Mouse (Mus musculus): ENCODE results near the gene Zmynd8.

Zmynd8 gene

GRCm38 (mm10) chr2:165898202-165899194, at the start of gene Zmynd8:
Gene Zmynd8, minus strand, starts transcription at chr2:165899016.
- no peak for DNase-seq (ENCODE audit: low spot score)

DNA sequence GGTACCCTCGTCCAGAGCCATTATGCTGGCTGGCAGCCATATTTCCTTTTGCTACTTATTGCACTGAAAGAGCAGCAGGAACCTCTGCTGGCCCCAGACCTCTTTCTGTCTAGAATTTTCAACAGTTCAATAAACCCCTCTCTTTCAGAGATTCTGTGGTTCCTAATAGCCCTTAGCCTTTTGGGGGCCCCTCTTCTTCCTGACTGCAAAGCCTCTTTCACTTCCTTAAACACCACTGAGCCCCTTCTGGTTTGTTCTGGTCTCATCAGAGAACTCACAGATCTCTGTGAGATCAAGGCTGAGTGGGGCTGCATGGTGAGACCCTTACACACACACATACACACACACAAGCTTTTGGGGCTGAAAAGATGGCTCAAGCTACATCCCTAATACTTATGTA, 49.2 kb upstream of the Zmynd8 start:
- DNase-seq (ENCODE audit: low spot score): no peak

GRCm38 (mm10) chr2:165946046-165946564, 47.3 kb upstream of the Zmynd8 start:
- no peak for DNase-seq (ENCODE audit: low spot score)

DNA sequence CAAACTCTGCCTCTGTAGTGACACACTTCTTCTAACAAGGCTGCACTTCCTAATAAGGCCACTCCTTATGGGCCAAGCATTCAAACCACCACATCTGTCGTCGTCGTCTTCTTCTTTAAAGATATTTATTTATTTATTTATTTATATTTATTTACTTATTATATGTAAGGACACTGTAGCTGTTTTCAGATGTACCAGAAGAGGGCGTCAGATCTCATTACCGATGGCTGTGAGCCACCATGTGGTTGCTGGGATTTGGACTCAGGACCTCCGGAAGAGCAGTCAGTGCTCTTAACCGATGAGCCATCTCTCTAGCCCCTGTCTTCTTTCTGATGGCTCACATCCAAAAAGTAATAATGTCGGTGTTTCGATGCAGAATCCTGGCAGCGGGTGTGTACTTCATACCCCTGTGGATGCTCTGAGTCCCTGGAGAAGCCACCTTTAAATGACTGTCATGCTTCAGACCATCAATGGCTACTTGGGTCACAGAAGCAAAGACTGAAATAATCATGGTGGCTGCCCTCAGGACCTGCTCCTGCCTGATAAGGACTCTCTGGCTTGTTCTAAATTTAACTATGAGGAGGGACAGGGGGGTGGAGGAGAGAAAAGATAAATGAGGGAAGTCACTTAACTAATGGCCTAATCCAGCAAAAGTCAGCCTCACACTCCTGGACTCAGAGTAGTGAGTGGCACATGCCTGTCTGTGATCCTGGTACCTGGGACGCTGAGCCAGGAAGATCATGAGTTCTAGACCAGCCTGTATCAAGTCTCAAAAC, 45.9 kb upstream of the Zmynd8 start:
- DNase-seq (ENCODE audit: low spot score): no peak

- DNase-seq (ENCODE audit: low spot score): no peak
These were observed 44.3 kb upstream of the Zmynd8 start for GRCm38 (mm10) chr2:165943113-165943512.

- no peak for DNase-seq (ENCODE audit: low spot score)
These were observed 37.3 kb upstream of the Zmynd8 start for GRCm38 (mm10) chr2:165936106-165936505.

DNA sequence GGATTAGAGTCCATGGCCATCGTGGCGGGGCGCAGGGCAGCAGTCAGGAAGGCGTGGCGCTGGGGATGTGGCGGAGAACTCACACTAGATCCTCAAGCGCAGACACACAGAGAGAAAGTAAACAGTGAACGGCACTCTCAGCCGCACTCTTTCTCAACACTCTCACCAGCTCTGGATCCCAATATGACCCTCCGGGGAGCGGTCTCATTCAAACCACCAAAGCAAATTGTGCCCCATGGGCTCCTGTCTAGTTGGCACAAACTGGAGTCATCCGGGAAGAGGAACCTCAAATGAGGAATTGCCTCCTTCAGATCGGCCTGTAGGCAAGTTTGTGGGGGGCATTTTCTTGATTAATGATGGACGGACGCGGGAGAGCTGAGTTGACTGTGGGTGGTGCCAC, 28.9 kb upstream of the Zmynd8 start:
- DNase-seq (ENCODE audit: low spot score): no peak

GRCm38 (mm10) chr2:165926191-165926590, 27.4 kb upstream of the Zmynd8 start:
- DNase-seq (ENCODE audit: low spot score): no peak

DNA sequence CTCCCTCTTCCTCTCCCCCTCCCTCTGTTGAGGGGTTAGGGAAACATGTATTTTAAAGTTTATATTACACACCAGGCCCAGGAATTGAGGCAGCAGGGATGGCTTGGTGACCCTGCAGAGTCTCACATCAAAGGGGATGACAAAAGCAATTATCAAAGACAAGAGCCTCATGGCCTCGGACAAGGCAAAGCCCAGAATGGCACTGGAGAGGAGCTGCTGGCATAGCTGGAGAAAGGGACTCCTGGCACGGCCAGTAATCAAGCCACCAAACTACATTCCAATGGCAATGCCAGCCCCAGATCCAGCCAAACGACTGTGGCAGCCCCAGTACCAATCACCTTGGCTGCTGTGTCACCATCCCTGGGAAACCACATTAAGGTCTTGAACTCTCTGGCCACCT, 26.3 kb upstream of the Zmynd8 start:
- no peak for DNase-seq (ENCODE audit: low spot score)

DNA sequence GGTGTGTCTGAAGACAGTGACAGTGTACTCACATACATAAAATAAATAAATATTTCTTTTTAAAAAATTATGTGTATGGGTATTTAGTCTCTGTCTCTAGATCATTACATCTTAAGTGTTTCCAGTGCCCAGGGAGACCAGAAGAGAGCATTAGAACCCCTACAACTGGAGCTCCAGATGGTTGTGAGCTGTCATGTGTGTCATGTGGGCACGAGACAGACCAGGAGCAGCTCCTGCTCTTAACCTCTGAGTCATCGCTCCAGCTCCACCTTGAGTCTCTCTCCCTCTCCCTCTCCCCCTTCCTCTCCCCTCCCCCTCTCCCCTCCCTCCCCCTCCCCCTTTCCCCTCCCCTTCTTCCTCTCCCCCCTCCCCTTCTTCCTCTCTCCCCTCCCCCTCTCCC, 25.9 kb upstream of the Zmynd8 start:
- DNase-seq (ENCODE audit: low spot score): no peak

DNA sequence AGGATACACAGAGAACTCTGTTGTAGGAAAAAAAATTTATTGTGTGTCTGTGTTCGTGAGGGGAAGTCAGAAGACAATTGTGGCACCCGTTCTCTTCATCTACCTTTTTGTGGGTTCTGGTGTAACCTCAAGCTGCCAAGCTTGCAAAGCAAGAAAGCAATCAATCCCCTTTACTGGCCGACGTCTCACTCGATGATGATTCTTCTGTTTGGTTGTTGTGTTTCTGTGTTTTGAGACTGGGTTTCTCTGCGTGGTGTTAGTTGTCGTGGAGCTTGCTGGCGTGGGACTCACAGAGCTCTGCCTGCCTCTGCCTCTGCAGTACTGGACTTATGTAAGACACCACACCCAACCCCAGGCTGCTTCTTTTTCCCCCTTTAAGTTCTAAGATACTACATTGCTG, 24.9 kb upstream of the Zmynd8 start:
- DNase-seq (ENCODE audit: low spot score): no peak

GRCm38 (mm10) chr2:165922994-165923393, 24.2 kb upstream of the Zmynd8 start:
- no peak for DNase-seq (ENCODE audit: low spot score)

DNA sequence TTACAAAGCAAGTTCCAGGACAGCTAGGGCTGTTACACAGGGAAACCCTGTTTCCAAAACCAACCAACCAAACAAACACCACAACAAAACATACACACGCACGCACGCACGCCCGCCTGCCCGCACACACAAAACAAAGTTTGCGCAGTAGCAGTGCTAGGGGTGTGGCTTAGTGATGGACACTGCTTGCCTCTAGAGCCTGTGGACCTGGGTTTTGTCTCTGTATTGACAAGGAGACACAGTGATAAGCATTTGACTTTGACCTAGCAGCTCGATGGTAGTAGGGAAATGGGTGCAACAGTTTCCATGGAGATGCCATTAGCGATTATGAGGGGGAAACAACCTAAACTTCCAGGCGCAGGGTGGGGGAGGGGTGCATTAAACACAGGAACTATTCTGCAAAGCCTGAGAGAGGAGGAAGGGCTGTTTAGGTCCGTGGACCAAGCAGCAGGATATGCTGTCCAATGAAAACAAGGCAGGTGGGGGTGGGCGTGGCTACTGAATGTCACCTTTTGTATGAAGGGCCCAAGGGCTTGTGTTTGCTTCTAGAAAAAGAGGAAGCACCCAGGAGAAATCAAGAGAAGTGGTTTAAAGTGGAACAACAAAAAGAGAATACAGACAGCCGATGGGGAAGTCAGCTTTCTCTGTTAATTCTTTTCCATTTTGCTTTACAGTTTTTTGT, 23.4 kb upstream of the Zmynd8 start:
- no peak for DNase-seq (ENCODE audit: low spot score)

- peak; percentile 94 for DNase-seq (ENCODE audit: low spot score)
These were observed 15.5 kb upstream of the Zmynd8 start for GRCm38 (mm10) chr2:165914298-165914697.

DNA sequence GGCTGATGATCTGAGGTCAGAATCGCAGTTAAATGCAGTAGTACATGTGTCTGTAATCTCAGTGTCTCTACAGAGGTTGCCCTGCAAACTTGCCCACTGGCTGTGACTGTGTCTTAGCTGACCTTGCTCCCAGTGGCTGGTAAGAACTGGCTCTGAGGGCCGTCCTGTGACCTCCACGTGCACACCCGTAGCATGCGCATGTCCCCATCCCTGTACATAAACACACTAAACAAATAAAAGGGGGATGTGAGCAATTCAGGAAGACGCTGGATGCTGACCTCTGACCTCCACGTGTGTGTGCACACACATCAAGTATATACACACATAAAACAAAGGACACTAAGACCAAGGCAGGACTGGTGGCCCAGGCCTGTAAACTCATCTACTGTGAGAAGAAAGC, 14.3 kb upstream of the Zmynd8 start:
- no peak for DNase-seq (ENCODE audit: low spot score)

DNA sequence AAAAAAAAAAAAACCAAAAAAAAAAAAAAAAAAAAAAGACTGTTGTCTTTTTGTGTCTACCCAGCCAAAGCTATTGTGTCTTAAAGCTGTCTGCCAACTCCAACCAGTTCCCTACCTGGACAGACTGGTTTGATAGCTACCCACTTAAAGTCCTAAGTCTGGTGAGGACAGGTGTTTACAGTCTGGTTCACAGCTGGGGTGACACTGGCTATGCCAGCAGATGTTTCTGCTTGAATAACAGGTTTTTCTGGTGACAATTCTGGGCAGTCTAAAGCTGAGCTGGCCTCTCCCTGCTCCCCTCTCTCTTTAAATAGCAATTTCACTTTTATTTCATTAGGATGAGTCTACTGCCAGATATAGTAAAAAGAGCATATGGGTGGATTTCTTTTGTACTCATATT, 10.9 kb upstream of the Zmynd8 start:
- no peak for DNase-seq (ENCODE audit: low spot score)

- no peak for DNase-seq (ENCODE audit: low spot score)
These were observed 8.4 kb upstream of the Zmynd8 start for GRCm38 (mm10) chr2:165907199-165907598.

- no peak for DNase-seq (ENCODE audit: low spot score)
These were observed 7.6 kb upstream of the Zmynd8 start for GRCm38 (mm10) chr2:165906332-165906945.

DNA sequence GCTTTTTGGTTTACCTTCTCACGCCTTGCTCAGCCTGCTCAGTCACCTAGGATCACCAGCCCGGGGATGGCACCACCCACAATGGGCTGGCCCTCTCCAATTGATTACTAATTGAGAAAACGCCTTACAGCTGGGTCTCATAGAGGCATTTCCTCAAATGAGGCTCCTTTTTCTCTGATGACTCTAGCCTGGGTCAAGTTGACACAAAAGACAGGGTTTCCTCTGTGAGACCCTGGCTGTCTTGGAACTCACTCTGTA, 2.2 kb upstream of the Zmynd8 start:
- no peak for DNase-seq (ENCODE audit: low spot score)

DNA sequence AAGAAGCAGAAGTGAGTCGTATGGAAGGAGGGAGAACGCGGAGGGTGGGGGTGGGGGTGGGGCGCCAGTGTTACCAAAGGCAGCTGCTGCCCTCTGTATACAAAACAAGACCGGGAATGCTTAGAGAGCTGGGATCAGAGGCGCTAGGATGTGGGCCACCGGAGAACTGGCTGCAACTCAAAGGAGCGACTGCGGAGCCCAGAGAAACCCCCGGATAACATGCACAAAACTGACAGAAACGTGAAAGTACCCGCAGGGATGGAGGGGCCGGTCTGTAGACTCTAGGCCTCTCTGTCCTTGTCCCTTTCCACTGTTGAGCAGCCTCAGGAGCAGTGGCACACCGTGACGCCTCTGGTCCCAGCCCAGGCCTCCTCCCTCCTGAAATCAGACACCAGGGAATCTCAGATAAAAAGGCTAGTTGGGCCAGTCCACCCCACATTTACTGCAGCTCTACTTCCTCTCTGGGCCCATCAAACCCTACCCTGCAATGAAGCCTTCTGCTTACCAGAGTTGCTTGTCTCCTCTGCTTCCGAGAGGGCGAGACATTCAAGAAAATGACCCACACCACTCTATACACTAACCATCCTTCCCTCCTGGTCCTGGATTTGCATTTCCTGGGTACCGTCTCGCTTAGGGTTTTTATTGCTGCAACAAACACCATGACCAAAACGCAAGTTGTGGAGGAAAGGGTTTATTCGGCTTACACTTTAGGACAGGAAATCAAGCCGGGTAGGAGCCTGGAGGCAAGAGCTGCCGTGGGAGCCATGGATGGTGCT, 1.7 kb upstream of the Zmynd8 start:
- DNase-seq (ENCODE audit: low spot score): no peak

DNA sequence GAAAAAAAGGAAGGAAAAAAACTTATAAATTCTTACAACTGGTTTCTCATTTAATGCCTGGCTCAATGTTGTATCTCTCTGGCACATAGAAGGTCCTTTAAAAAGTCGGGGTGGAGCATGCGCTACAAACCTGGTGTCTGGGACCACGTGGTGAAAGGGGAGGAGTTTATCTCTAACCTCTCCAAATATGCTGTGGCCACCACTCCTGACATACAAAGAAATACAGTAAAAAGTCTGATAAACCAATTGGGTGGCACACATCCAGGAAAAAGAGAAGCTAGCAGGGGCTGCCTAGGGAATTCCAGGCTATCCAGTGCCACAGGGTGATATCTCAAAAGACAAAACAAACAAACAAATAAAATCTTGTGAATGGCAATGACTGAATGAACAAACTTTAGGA, 1.1 kb upstream of the Zmynd8 start:
- DNase-seq (ENCODE audit: low spot score): no peak
